8 mouse cellular contexts compared by ENCODE assay signal in the genomic region with DNA sequence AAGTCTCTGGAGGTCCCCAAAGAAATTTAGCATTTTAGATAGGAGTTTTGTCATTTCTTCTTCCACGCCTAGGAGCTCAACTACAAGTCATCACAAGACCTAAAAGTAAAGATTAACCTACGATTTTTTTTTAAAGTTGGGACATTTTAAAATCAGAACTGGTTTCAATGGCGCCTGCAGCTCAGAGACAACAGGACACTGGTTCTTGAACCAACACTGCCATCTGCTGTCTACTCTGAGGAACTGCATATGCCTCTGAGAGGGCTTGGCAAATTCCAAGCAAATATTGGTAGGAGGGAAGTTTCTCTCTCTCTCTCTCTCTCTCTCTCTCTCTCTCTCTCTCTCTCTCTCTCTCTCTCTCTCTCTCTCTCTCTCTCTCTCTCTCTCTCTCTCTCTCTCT. TPM values are rescaled to one million over a fixed set of nuclear protein-coding genes. Genes with fewer than 3 reads are reported as not detected.
DNase-seq lines count a peak whose midpoint lies in the region; ATAC-seq and TF ChIP-seq lines count a peak whose summit lies in the region.

No protein-coding gene starts in this region.

- H3K9ac ChIP-seq in intestine, postnatal 0 days (ENCODE audit: low read depth, low read length) = no peak overlapping the region; the same call in 1 of the 2 replicates
- H3K9ac ChIP-seq in liver, embryonic 12.5 days = no peak overlapping the region

- H3K9me3 ChIP-seq in intestine, postnatal 0 days (ENCODE audit: control insufficient read depth) = no peaks in the 10 kb centered on the region
- no peaks in the 10 kb centered on the region for H3K9me3 ChIP-seq in liver, embryonic 12.5 days (replicated peaks)

- no peak for ATAC-seq in intestine, postnatal 0 days
- no peak for ATAC-seq in liver, embryonic 12.5 days

- peak overlapping the region; percentile 84 for H3K4me2 ChIP-seq in intestine, postnatal 0 days (replicated peaks; ENCODE audit: low read depth)
- peak overlapping the region; percentile 67 for H3K4me2 ChIP-seq in liver, embryonic 12.5 days

- peak; percentile 86 for TF ChIP-seq CTCF in intestine, postnatal 0 days (IDR thresholded peaks at IDR 0.05; ENCODE audit: low read depth)

- H3K27ac ChIP-seq in intestine, postnatal 0 days (ENCODE audit: low read depth, low read length) = no peak overlapping the region; the same call in 1 of the 2 replicates
- H3K27ac ChIP-seq in liver, embryonic 12.5 days = no peak overlapping the region

- no peaks in the 10 kb centered on the region for H3K36me3 ChIP-seq in intestine, postnatal 0 days (ENCODE audit: control insufficient read depth, insufficient read depth)
- no peaks in the 10 kb centered on the region for H3K36me3 ChIP-seq in liver, embryonic 12.5 days

- WGBS in intestine, postnatal 0 days = 0% methylated on average over 3 of the region's 3 CpGs
- WGBS in liver, embryonic 12.5 days (ENCODE audit: insufficient replicate concordance) = 1% methylated on average over 3 of the region's 3 CpGs

- peak overlapping the region; percentile 50 for H3K4me3 ChIP-seq in intestine, postnatal 0 days (ENCODE audit: low read depth, low read length)
- H3K4me3 ChIP-seq in liver, embryonic 12.5 days = peak overlapping the region; percentile 43

- no peaks in the 10 kb centered on the region; the same call in 1 of the 2 replicates for H3K4me1 ChIP-seq in intestine, postnatal 0 days (replicated peaks; ENCODE audit: control insufficient read depth, insufficient read depth, low read length)
- H3K4me1 ChIP-seq in liver, embryonic 12.5 days = 0 out of 2 replicates have a peak, but pooled peaks cover 13% of the 10 kb centered on the region

- H3K27me3 ChIP-seq in intestine, postnatal 0 days (replicated peaks; ENCODE audit: control insufficient read depth, insufficient read depth, low read length) = peaks cover 35% of the 10 kb centered on the region
- H3K27me3 ChIP-seq in liver, embryonic 12.5 days (replicated peaks) = peaks cover 73% of the 10 kb centered on the region

- DNase-seq in A20 (ENCODE audit: low read depth, low spot score) = peak; percentile 71
- peak; percentile 75 for DNase-seq in ES-CJ7 (ENCODE audit: low read depth, low spot score)
- peak; percentile 58 for DNase-seq in cerebellum, adult 9-11 months
- DNase-seq in frontal cortex, adult 2 months (ENCODE audit: extremely low spot score in 1 of 2, low spot score in 1 of 2) = peak; percentile 60 to 87
- DNase-seq in naive thymus-derived CD4-positive, alpha-beta T cell, adult 2 months (ENCODE audit: low read depth) = peak; percentile 76
- no peak for DNase-seq in right cerebral cortex, postnatal 36 days (ENCODE audit: low spot score in 2 of 2)

RNA-seq across cellular contexts. Expression of a gene that starts 4.9 kb away (rescaled TPM):
- 19.2 and 24.3 TPM in 2 replicates for polyA plus RNA-seq in frontal cortex, adult 2 months (2012; rRNA removed)
- polyA plus RNA-seq in intestine, postnatal 0 days (2015; fragmentation: Nextera tagmentation; extraction: Ambion mirVana) = 12.0 and 13.8 TPM in 2 replicates
- 7.9 and 10.4 TPM in 2 replicates for polyA plus RNA-seq in liver, embryonic 12.5 days (2016; fragmentation: Nextera tagmentation; extraction: Ambion mirVana)

Comparison
In these comparisons a context has a peak if more than half of its experiments do, and no peak if none do; other contexts are left out.
1. DNase-seq: peak in A20 (single experiment), ES-CJ7 (single experiment), cerebellum, adult 9-11 months (single experiment), frontal cortex, adult 2 months (2 of 2) and naive thymus-derived CD4-positive, alpha-beta T cell, adult 2 months (single experiment); none in right cerebral cortex, postnatal 36 days (0 of 2).